Mouse (Mus musculus): ENCODE data around the gene Uvrag. TPM values are rescaled to one million over a fixed set of nuclear protein-coding genes. Genes with fewer than 3 reads are reported as not detected.
A peak's percentile ranks its signal among the peaks of the same experiment; 100 is the strongest.

The Uvrag gene
- polyA plus RNA-seq, 1 experiment = 45.9 TPM

GRCm38 (mm10) chr7:99182432-99183172, 41.7 kb upstream of the Uvrag start, which contains the start of gene Dgat2:
TSS of gene Dgat2 (minus strand) at chr7:99182719.
- Histone ChIP-seq H3K4me3 (ENCODE audit: extremely low read depth, insufficient read depth, insufficient read length) (peak within 1 kb of the TSS; percentile 58), H3K4me1 (ENCODE audit: control insufficient read depth, insufficient read depth, insufficient read length) (peaks cover 5% of the 10 kb centered on the region; the same call in 1 of the 2 replicates), H3K27me3 (ENCODE audit: control insufficient read depth, insufficient read depth, low read length) (no peaks in the 10 kb centered on the region), H3K27ac (ENCODE audit: insufficient read depth, low read length) (peak within 1 kb of the TSS; percentile 58), H3K36me3 (ENCODE audit: control insufficient read depth, insufficient read depth, low read length) (no peaks in the 10 kb centered on the region)
- WGBS = 2% methylated on average over 63 of the region's 63 CpGs
- DNase-seq (ENCODE audit: low read depth in 1 of 2, low spot score in 2 of 2) = peak; percentile 85 to 86
- TF ChIP-seq POLR2A (IDR thresholded peaks at IDR 0.05; ENCODE audit: low read depth, low read length) = peak; percentile 66
- TF ChIP-seq CTCF (IDR thresholded peaks at IDR 0.05; ENCODE audit: extremely low read depth, insufficient read depth, insufficient read length, insufficient replicate concordance) = no peak

DNA sequence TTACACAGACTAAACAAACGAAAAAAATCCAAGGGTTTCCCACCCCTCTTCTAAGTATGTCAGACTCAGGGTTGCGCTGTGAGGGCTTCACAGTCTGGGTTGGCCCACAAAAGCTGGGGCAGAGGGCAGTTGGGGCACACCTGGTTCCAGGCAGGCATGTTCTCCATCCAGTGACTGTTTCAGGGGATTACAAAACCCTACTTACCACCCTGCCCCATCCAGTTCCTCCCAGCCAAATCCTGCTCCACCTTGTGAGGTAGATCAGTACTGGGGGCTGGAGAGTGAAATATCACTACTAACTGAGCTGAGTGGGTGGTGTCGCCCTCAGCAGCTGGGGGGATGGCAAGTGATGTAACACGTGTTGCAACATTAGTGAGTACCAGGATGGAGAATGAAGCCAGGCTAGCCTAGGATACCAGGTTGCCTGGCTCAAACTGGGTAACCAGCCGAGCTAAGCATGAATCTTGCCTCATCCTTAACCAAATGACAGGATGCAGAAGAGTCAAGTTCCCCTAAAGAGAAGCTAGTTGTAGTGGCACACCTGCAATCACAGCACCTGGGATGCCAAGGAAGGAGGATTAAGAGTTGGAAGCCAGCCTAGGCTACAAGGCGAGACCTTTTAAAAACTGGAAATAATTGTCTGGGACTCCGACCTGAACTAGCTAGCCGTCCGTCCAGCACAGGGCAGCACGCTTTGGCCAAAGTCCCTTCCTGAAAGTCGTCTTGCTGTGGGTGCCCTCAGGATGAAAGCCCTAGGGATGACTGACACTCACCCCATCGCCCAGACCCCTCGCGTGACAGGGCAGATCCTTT, 40.9 kb upstream of the Uvrag start:
- H3K27me3 ChIP-seq (ENCODE audit: control insufficient read depth, insufficient read depth, low read length) = no peaks in the 10 kb centered on the region
- WGBS = 29% methylated on average over 14 of the region's 14 CpGs
- TF ChIP-seq CTCF (IDR thresholded peaks at IDR 0.05; ENCODE audit: extremely low read depth, insufficient read depth, insufficient read length, insufficient replicate concordance) = no peak
- TF ChIP-seq POLR2A (IDR thresholded peaks at IDR 0.05; ENCODE audit: low read depth, low read length) = no peak
- H3K4me1 ChIP-seq (ENCODE audit: control insufficient read depth, insufficient read depth, insufficient read length) = peaks cover 5% of the 10 kb centered on the region; the same call in 1 of the 2 replicates
- H3K4me3 ChIP-seq (ENCODE audit: extremely low read depth, insufficient read depth, insufficient read length) = peak overlapping the region; percentile 58
- no peak overlapping the region for H3K27ac ChIP-seq (ENCODE audit: insufficient read depth, low read length)
- no peak for DNase-seq (ENCODE audit: low read depth in 1 of 2, low spot score in 2 of 2)
- H3K36me3 ChIP-seq (ENCODE audit: control insufficient read depth, insufficient read depth, low read length) = no peaks in the 10 kb centered on the region

- no peak overlapping the region for H3K4me3 ChIP-seq (ENCODE audit: extremely low read depth, insufficient read depth, insufficient read length)
Measured at GRCm38 (mm10) chr7:99180162-99180561, 39.2 kb upstream of the Uvrag start.

DNA sequence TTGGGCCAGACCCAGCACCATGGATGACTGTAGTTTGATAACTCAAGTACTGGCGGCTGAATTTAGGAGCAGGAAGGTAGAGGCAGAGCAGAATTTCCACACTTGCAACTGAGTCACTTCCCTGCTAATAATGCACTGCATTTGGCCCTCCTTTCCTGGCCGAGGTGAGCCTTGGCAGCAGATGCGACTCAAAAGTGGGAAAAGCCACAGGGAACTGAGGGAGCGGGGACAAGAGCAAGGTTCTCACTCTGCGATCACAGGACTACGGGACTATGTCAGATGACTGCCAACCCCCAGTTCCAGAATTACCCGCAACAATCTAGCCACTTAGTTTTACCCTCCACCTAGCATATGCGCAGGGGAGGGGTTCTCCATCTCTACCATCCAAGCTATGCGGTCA, 38.3 kb upstream of the Uvrag start:
- no peak for TF ChIP-seq CTCF (IDR thresholded peaks at IDR 0.05; ENCODE audit: extremely low read depth, insufficient read depth, insufficient read length, insufficient replicate concordance)
- TF ChIP-seq POLR2A (IDR thresholded peaks at IDR 0.05; ENCODE audit: low read depth, low read length) = no peak
- 88% methylated on average over 9 of the region's 9 CpGs for WGBS
- no peak overlapping the region for H3K27ac ChIP-seq (ENCODE audit: insufficient read depth, low read length)

More at GRCm38 (mm10) chr7:99180162-99180561, 39.2 kb upstream of the Uvrag start:
- Histone ChIP-seq H3K27me3 (ENCODE audit: control insufficient read depth, insufficient read depth, low read length) (no peaks in the 10 kb centered on the region), H3K4me1 (ENCODE audit: control insufficient read depth, insufficient read depth, insufficient read length) (peaks cover 5% of the 10 kb centered on the region; the same call in 1 of the 2 replicates), H3K36me3 (ENCODE audit: control insufficient read depth, insufficient read depth, low read length) (no peaks in the 10 kb centered on the region), H3K27ac (ENCODE audit: insufficient read depth, low read length) (no peak overlapping the region)
- no peak for DNase-seq (ENCODE audit: low read depth in 1 of 2, low spot score in 2 of 2)
- WGBS = 69% methylated on average over 1 of the region's 1 CpGs
- no peak for TF ChIP-seq POLR2A (IDR thresholded peaks at IDR 0.05; ENCODE audit: low read depth, low read length)
- TF ChIP-seq CTCF (IDR thresholded peaks at IDR 0.05; ENCODE audit: extremely low read depth, insufficient read depth, insufficient read length, insufficient replicate concordance) = no peak

GRCm38 (mm10) chr7:99177386-99177785, 36.4 kb upstream of the Uvrag start:
- DNase-seq (ENCODE audit: low read depth in 1 of 2, low spot score in 2 of 2) = no peak
- Histone ChIP-seq H3K4me3 (ENCODE audit: extremely low read depth, insufficient read depth, insufficient read length) (no peak overlapping the region), H3K36me3 (ENCODE audit: control insufficient read depth, insufficient read depth, low read length) (no peaks in the 10 kb centered on the region), H3K27ac (ENCODE audit: insufficient read depth, low read length) (no peak overlapping the region), H3K4me1 (ENCODE audit: control insufficient read depth, insufficient read depth, insufficient read length) (no peaks in the 10 kb centered on the region), H3K27me3 (ENCODE audit: control insufficient read depth, insufficient read depth, low read length) (no peaks in the 10 kb centered on the region)
- no peak for TF ChIP-seq CTCF (IDR thresholded peaks at IDR 0.05; ENCODE audit: extremely low read depth, insufficient read depth, insufficient read length, insufficient replicate concordance)
- WGBS = 94% methylated on average over 5 of the region's 5 CpGs

More for the DNA sequence above, 38.3 kb upstream of the Uvrag start:
- H3K36me3 ChIP-seq (ENCODE audit: control insufficient read depth, insufficient read depth, low read length) = no peaks in the 10 kb centered on the region
- no peak overlapping the region for H3K4me3 ChIP-seq (ENCODE audit: extremely low read depth, insufficient read depth, insufficient read length)
- peaks cover 5% of the 10 kb centered on the region; the same call in 1 of the 2 replicates for H3K4me1 ChIP-seq (ENCODE audit: control insufficient read depth, insufficient read depth, insufficient read length)
- no peak for DNase-seq (ENCODE audit: low read depth in 1 of 2, low spot score in 2 of 2)
- H3K27me3 ChIP-seq (ENCODE audit: control insufficient read depth, insufficient read depth, low read length) = no peaks in the 10 kb centered on the region

- 88% methylated on average over 9 of the region's 9 CpGs for WGBS
- TF ChIP-seq CTCF (IDR thresholded peaks at IDR 0.05; ENCODE audit: extremely low read depth, insufficient read depth, insufficient read length, insufficient replicate concordance) (no peak), POLR2A (IDR thresholded peaks at IDR 0.05; ENCODE audit: low read depth, low read length) (no peak)
- Histone ChIP-seq H3K27me3 (ENCODE audit: control insufficient read depth, insufficient read depth, low read length) (no peaks in the 10 kb centered on the region), H3K4me1 (ENCODE audit: control insufficient read depth, insufficient read depth, insufficient read length) (no peaks in the 10 kb centered on the region), H3K4me3 (ENCODE audit: extremely low read depth, insufficient read depth, insufficient read length) (no peak overlapping the region), H3K36me3 (ENCODE audit: control insufficient read depth, insufficient read depth, low read length) (no peaks in the 10 kb centered on the region), H3K27ac (ENCODE audit: insufficient read depth, low read length) (no peak overlapping the region)
- DNase-seq (ENCODE audit: low read depth in 1 of 2, low spot score in 2 of 2) = no peak
Measured at GRCm38 (mm10) chr7:99175666-99176065, 34.7 kb upstream of the Uvrag start.
